1 mouse cellular context compared by ENCODE assay signal in genomic region chr9:58283431-58283830, GRCm38 (mm10).
TF ChIP-seq lines count a peak whose summit lies in the region.

No protein-coding gene starts in this region.

TF ChIP-seq in myocyte, 11 proteins besides CTCF, POLR2A, EP300 and RAD21 (continued from another document):
- TF ChIP-seq POLR2AphosphoS2 (IDR thresholded peaks at IDR 0.05; ENCODE audit: insufficient read length, low read depth) (no peak), CEBPB (IDR thresholded peaks at IDR 0.05; ENCODE audit: insufficient read depth, poor library complexity, severe bottlenecking) (no peak)
